Mouse (Mus musculus) hematopoietic multipotent progenitor cell, adult 10-12 weeks (in vitro differentiated cells): ENCODE results near the gene Gapvd1. TPM values are rescaled to one million over a fixed set of nuclear protein-coding genes. Genes with fewer than 3 reads are reported as not detected.

ENCODE experiments used
- polyA plus RNA-seq: library from polyadenylated mRNA; stranded (reverse); fragments of >175 nt; gene quantifications from 2 replicates; pipeline ENCODE4 v1.2.3, GENCODE M21; 2012; ENCODE audit warnings: low replicate concordance

Gapvd1 gene
- 14.3 and 27.0 TPM in 2 replicates for polyA plus RNA-seq

DNA sequence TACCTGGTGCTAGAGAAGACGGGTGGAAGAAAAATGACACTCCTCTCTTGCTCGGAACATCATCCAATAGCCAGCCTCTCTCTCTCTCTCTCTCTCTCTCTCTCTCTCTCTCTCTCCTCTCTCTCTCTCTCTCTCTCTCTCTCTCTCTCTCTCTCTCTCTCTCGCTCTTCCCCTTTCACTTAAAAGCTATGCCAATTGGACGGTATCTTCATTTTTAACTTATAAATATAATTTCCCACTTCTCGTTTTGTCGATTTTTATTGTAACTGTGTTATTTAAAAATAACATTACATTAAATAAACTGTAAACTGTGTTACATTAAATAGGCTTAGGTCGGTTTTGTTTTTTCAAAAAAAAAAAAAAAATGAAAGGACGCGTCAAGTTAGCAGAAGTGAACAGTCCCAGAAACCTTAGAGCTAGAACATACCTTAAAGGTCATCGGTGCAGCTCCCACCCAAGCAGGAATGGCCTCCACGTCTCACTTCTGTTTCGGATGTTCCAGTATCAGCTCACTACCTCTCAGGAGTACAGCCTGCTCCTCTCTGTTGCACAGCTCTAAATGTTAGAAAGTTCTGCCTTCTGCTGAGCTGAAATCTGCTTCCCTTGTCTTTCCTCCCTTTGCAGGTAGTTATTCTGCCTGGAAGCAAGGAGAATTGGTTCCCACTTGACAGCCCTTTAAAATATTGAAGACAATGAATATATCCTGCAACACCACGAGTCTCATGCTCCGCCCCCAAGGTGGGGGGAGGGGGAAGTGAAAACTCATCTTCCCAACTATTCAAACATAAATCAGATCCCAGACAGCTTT is at the start of gene Gapvd1:
TSS of gene Gapvd1 (minus strand) at position 682 of the 808 bp plus-strand sequence.

DNA sequence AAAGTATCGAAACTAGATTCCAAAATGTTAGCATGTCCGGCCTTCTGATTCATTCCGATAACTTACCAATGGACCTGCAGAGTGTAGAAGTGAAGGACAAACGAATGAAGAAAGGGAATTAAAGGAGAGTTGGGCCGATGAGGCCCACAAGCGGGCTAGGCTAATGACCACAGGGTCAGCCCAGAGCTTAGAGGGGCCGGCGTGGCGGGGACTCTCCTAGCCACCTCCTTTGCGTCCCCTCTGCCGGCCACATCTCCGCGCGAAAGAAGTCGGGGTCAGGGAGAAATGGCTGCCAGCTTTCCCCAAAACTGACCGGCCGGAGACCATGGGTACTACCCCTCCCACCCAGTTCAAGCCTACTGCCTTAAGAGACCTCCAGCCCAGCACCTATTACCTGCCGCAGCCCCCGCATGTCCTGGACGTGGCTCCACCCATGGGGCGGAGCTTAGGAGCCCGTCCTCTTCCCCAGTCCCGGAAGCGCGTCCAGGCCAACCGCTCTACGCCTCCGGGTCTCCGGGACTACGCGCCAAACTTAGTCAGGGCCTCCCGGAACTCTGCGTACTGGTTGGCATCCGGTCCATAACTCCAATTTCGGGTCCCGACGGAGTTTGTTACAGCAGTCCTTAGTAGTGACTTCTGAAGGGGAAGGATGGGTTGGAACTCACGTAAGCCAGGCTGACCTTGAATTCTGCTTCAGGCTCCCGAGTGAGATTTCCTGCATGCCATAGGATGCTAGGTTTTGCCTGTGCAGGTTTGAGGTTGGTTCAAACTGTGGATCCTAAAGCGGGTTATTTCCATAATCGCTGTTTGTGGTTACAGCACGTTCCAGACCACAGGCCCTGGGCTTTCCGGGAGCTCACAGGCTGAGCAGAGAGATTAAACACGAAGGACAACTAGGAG is 44.6 kb upstream of the Gapvd1 start, which contains the start of gene Rabepk:
TSS of gene Rabepk (minus strand) at position 556 of the 900 bp plus-strand sequence.

GRCm38 (mm10) chr2:34771368-34772226 is 16.6 kb upstream of the Gapvd1 start, which contains the start of gene Hspa5:
Hspa5 (plus strand) TSS chr2:34771970.

Other genes with a start within 250 kb of the Gapvd1 start
- 86.4 and 109 TPM in 2 replicates for gene Hspa5, start 16.7 kb upstream of the Gapvd1 start, polyA plus RNA-seq
- gene Rabepk, start 44.7 kb upstream of the Gapvd1 start, polyA plus RNA-seq: 3.0 and 9.8 TPM in 2 replicates
- 29.2 and 36.5 TPM in 2 replicates for gene Fbxw2, start 71.1 kb upstream of the Gapvd1 start, polyA plus RNA-seq
- gene Gm34653, start 77.8 kb upstream of the Gapvd1 start, polyA plus RNA-seq: not detected in 2 replicates
- not detected in 2 replicates for gene Cutal, start 119.2 kb upstream of the Gapvd1 start, polyA plus RNA-seq
- gene Psmd5, start 119.7 kb upstream of the Gapvd1 start, polyA plus RNA-seq: 5.7 and 6.0 TPM in 2 replicates
- 5.5 and 7.2 TPM in 2 replicates for gene Phf19, start 158.8 kb upstream of the Gapvd1 start, polyA plus RNA-seq
- 30.1 and 31.4 TPM in 2 replicates for gene Traf1, start 206.5 kb upstream of the Gapvd1 start, polyA plus RNA-seq